Mouse (Mus musculus) skeletal muscle tissue, postnatal 0 days (tissue): Measurements from ENCODE around the gene Fam183b. TPM values are rescaled to one million over a fixed set of nuclear protein-coding genes. Genes with fewer than 3 reads are reported as not detected.

Experiments used
- polyA plus RNA-seq: library from polyadenylated mRNA; unstranded; fragments of >200 nt; fragmentation: Nextera tagmentation; extraction: Ambion mirVana; gene quantifications from 2 replicates; pipeline ENCODE4 v1.2.1, GENCODE M21; 2015

The Fam183b gene
- 1.3 and 1.9 TPM in 2 replicates for polyA plus RNA-seq

GRCm38 (mm10) chr11:58801558-58802228, at the start of gene Fam183b:
Gene Fam183b, minus strand, starts transcription at chr11:58801960.

GRCm38 (mm10) chr11:58846919-58847461, 45.2 kb upstream of the Fam183b start, which contains the start of gene Gm12258:
Gene Gm12258, plus strand, starts transcription at chr11:58847158.

GRCm38 (mm10) chr11:58838951-58839350, 37.2 kb upstream of the Fam183b start, which contains the start of gene Olfr311:
Gene Olfr311, plus strand, starts transcription at chr11:58839251.

GRCm38 (mm10) chr11:58828937-58829336, 27.2 kb upstream of the Fam183b start, which contains the start of gene Olfr312:
Gene Olfr312, plus strand, starts transcription at chr11:58829237.

GRCm38 (mm10) chr11:58814700-58815099, 12.9 kb upstream of the Fam183b start, which contains the start of gene Olfr313:
Gene Olfr313, plus strand, starts transcription at chr11:58815000.

GRCm38 (mm10) chr11:58782480-58783089, 19.2 kb downstream of the Fam183b start, which contains the start of gene Olfr314:
Gene Olfr314, plus strand, starts transcription at chr11:58782952.

GRCm38 (mm10) chr11:58772888-58773287, 28.9 kb downstream of the Fam183b start, which contains the start of gene Olfr315:
Gene Olfr315, plus strand, starts transcription at chr11:58773188.

GRCm38 (mm10) chr11:58752434-58752833, 49.3 kb downstream of the Fam183b start, which contains the start of gene Olfr316:
Gene Olfr316, plus strand, starts transcription at chr11:58752734.

Other genes starting within 250 kb of the Fam183b start
- gene Olfr328, start 246.3 kb downstream of the Fam183b start, polyA plus RNA-seq: not detected in 2 replicates
- not detected in 2 replicates for gene Olfr224, start 231.4 kb downstream of the Fam183b start, polyA plus RNA-seq
- not detected in 2 replicates for gene Olfr325, start 224.2 kb downstream of the Fam183b start, polyA plus RNA-seq
- gene Olfr324, start 206.8 kb downstream of the Fam183b start, polyA plus RNA-seq: not detected in 2 replicates
- not detected in 2 replicates for gene 2210407C18Rik, start 185.9 kb downstream of the Fam183b start, polyA plus RNA-seq
- gene Olfr323, start 171.5 kb downstream of the Fam183b start, polyA plus RNA-seq: not detected in 2 replicates
- gene Trim58, start 161.5 kb downstream of the Fam183b start, polyA plus RNA-seq: not detected in 2 replicates
- not detected in 2 replicates for gene Olfr322, start 143.2 kb downstream of the Fam183b start, polyA plus RNA-seq
- not detected in 2 replicates for gene Olfr320, start 120.9 kb downstream of the Fam183b start, polyA plus RNA-seq
- not detected in 2 replicates for gene Olfr319, start 102.8 kb downstream of the Fam183b start, polyA plus RNA-seq
- not detected in 2 replicates for gene Olfr318, start 77.9 kb downstream of the Fam183b start, polyA plus RNA-seq
- gene Olfr317, start 62.7 kb downstream of the Fam183b start, polyA plus RNA-seq: not detected in 2 replicates
- not detected in 2 replicates for gene Olfr316, start 49.2 kb downstream of the Fam183b start, polyA plus RNA-seq
- gene Olfr315, start 28.8 kb downstream of the Fam183b start, polyA plus RNA-seq: not detected in 2 replicates
- gene Olfr314, start 19.0 kb downstream of the Fam183b start, polyA plus RNA-seq: not detected in 2 replicates
- gene Olfr313, start 13.0 kb upstream of the Fam183b start, polyA plus RNA-seq: not detected in 2 replicates
- gene Olfr312, start 27.3 kb upstream of the Fam183b start, polyA plus RNA-seq: not detected in 2 replicates
- not detected in 2 replicates for gene Olfr311, start 37.3 kb upstream of the Fam183b start, polyA plus RNA-seq
- 2.0 TPM in 2 replicates for gene Gm12258, start 45.2 kb upstream of the Fam183b start, polyA plus RNA-seq
- 2.0 and 2.2 TPM in 2 replicates for gene 2810021J22Rik, start 65.3 kb upstream of the Fam183b start, polyA plus RNA-seq
- 3.0 and 3.2 TPM in 2 replicates for gene Zfp39, start 102.3 kb upstream of the Fam183b start, polyA plus RNA-seq
- not detected in 2 replicates for gene Btnl10, start 115.9 kb upstream of the Fam183b start, polyA plus RNA-seq
- gene Rnf187, start 137.0 kb upstream of the Fam183b start, polyA plus RNA-seq: 161 and 166 TPM in 2 replicates
- 2.4 and 2.5 TPM in 2 replicates for gene Hist3h2ba, start 147.0 kb upstream of the Fam183b start, polyA plus RNA-seq
- 15.6 and 17.7 TPM in 2 replicates for gene Hist3h2a, start 152.7 kb upstream of the Fam183b start, polyA plus RNA-seq
- 0.08 and 0.10 TPM in 2 replicates for gene Trim17, start 152.7 kb upstream of the Fam183b start, polyA plus RNA-seq
- 13.7 and 15.2 TPM in 2 replicates for gene Trim11, start 176.1 kb upstream of the Fam183b start, polyA plus RNA-seq